Mouse (Mus musculus) cortical plate, adult 2 months (tissue): Measurements from ENCODE around the gene Iqsec1.

Source experiments
- CTCF ChIP-seq: fragments of 200-500 bp; IDR thresholded peaks from 2 replicates; pipeline ENCODE4 v1.5.1; 2011; ENCODE audit warnings: mild to moderate bottlenecking, control low read depth, low read length; ENCODE audit not compliant: insufficient read depth; ENCODE audit errors: extremely low read depth
- POLR2A ChIP-seq: fragments of 200-500 bp; IDR thresholded peaks from 2 replicates; pipeline ENCODE4 v1.6.1; 2011; ENCODE audit warnings: mild to moderate bottlenecking, low read length, control low read depth; ENCODE audit not compliant: insufficient read depth; ENCODE audit errors: extremely low read depth

DNA sequence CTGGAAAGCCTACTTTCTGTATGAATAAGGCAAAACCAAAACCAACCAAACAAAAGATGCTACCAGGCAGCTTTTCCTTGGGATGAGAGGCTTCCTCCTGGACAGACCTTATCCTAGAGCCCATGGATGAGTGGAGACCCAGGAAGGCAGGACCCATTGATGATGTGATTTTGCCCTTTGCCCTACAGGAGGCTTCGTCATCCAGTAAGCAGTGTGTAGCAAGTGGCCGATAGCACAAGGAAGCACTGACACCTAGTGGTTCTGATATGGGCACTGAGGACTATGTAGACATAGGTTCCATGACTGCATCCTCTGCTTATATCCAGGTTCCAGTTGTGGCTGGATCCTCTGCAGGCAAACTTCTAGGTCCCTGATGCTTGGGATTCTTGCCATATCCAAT is 168.6 kb downstream of the Iqsec1 start:
- TF ChIP-seq POLR2A, result no peak
- peak; percentile 50 for TF ChIP-seq CTCF
